Mouse (Mus musculus) forebrain, embryonic 16.5 days (tissue): Measurements from ENCODE around the gene Ttf1. TPM values are rescaled to one million over a fixed set of nuclear protein-coding genes. Genes with fewer than 3 reads are reported as not detected.
"Not testable (repeated sequence)": the region's sequence is repeated elsewhere in the genome, so short reads cannot be mapped to it uniquely, and the experiment has no call there.

Experiments used
- ATAC-seq: fragments of 200-750 bp; cut with Nextera tagmentation; 2 replicates; pipeline ENCODE4 v1.8.0; 2017; ENCODE audit warnings: mild to moderate bottlenecking, moderate library complexity
- H3K27ac ChIP-seq: fragments of 300-500 bp; sonication (generic); 2 replicates; pipeline ENCODE4 v1.5.1; 2014; ENCODE audit warnings: low read length, control low read depth
- H3K27me3 ChIP-seq: fragments of 300-500 bp; sonication (generic); replicated peaks from 2 replicates; pipeline ENCODE4 v1.6.1; 2014; ENCODE audit warnings: low read length; ENCODE audit not compliant: control insufficient read depth, insufficient read depth
- H3K36me3 ChIP-seq: fragments of 300-500 bp; sonication (generic); 2 replicates; pipeline ENCODE4 v1.6.1; 2014; ENCODE audit not compliant: control insufficient read depth, insufficient read depth
- H3K4me1 ChIP-seq: fragments of 300-500 bp; sonication (generic); replicated peaks from 2 replicates; pipeline ENCODE4 v1.6.1; 2014; ENCODE audit warnings: low read length; ENCODE audit not compliant: control insufficient read depth, insufficient read depth
- H3K4me2 ChIP-seq: fragments of 300-500 bp; sonication (generic); 2 replicates; pipeline ENCODE4 v1.6.1; 2014; ENCODE audit warnings: mild to moderate bottlenecking, low read length, control low read depth
- H3K4me3 ChIP-seq: fragments of 300-500 bp; sonication (generic); replicated peaks from 2 replicates; pipeline ENCODE4 v1.5.1; 2014; ENCODE audit warnings: mild to moderate bottlenecking, low read length, control low read depth
- H3K9ac ChIP-seq: fragments of 300-500 bp; sonication (generic); replicated peaks from 2 replicates; pipeline ENCODE4 v1.6.1; 2014; ENCODE audit warnings: low read depth, low read length, control low read depth
- H3K9me3 ChIP-seq: fragments of 300-500 bp; sonication (generic); 2 replicates; pipeline ENCODE4 v1.6.1; 2016; ENCODE audit warnings: low read length; ENCODE audit not compliant: control insufficient read depth
- WGBS: fragments of 180-500 bp; shearing (Covaris S2); extraction: QIAGEN DNeasy Blood & Tissue Kit; methylation state at CpG from one replicate; pipeline ENCODE4 v1.1.7; 2014; 5-methylcytosine and 5-hydroxymethylcytosine counted together
- polyA plus RNA-seq: library from polyadenylated mRNA; unstranded; fragments of >200 nt; fragmentation: Nextera tagmentation; extraction: Ambion mirVana; gene quantifications from 2 replicates; pipeline ENCODE4 v1.2.1, GENCODE M21; 2015

Gene Ttf1
- polyA plus RNA-seq, 1 experiment from 2014 or later = 9.8 TPM

- 88% methylated on average over 9 of the region's 10 CpGs for WGBS
- not testable (repeated sequence) for H3K36me3 ChIP-seq, H3K9ac ChIP-seq, ATAC-seq, H3K27me3 ChIP-seq, H3K4me3 ChIP-seq, H3K9me3 ChIP-seq, H3K4me2 ChIP-seq, H3K27ac ChIP-seq, H3K4me1 ChIP-seq
These were observed 42.6 kb downstream of the Ttf1 start for GRCm38 (mm10) chr2:29102416-29103377.

GRCm38 (mm10) chr2:29120969-29121368 lies 60.9 kb downstream of the Ttf1 start:
- Histone ChIP-seq H3K9me3 (no peaks in the 10 kb centered on the region), H3K27me3 (no peaks in the 10 kb centered on the region), H3K9ac (no peak overlapping the region), H3K27ac (no peak overlapping the region), H3K36me3 (no peaks in the 10 kb centered on the region), H3K4me3 (no peak overlapping the region), H3K4me1 (peaks cover 3% of the 10 kb centered on the region), H3K4me2 (no peak overlapping the region)
- ATAC-seq = no peak

- no peaks in the 10 kb centered on the region for H3K36me3 ChIP-seq
- H3K27me3 ChIP-seq = no peaks in the 10 kb centered on the region
- no peaks in the 10 kb centered on the region for H3K9me3 ChIP-seq
- no peak overlapping the region for H3K4me3 ChIP-seq
- no peak overlapping the region for H3K27ac ChIP-seq
- no peak for ATAC-seq
- WGBS = 85% methylated on average over 3 of the region's 3 CpGs
- H3K4me1 ChIP-seq = peaks cover 9% of the 10 kb centered on the region
- H3K9ac ChIP-seq = no peak overlapping the region
- H3K4me2 ChIP-seq = no peak overlapping the region
These were observed 62.4 kb downstream of the Ttf1 start for GRCm38 (mm10) chr2:29122446-29122845.

GRCm38 (mm10) chr2:29123907-29124569 lies 64.0 kb downstream of the Ttf1 start, which contains the start of gene Setx:
Setx (plus strand) TSS chr2:29124181.
- Histone ChIP-seq H3K4me3 (peak within 1 kb of the TSS; percentile 75), H3K4me2 (peak within 1 kb of the TSS; percentile 53), H3K9ac (peak within 1 kb of the TSS; percentile 81), H3K36me3 (peaks cover 2% of the 10 kb centered on the region; the same call in 1 of the 2 replicates), H3K27ac (peak within 1 kb of the TSS; percentile 91), H3K4me1 (peaks cover 9% of the 10 kb centered on the region), H3K9me3 (no peaks in the 10 kb centered on the region), H3K27me3 (no peaks in the 10 kb centered on the region)
- 68% methylated on average over 14 of the region's 14 CpGs for WGBS
- no peak for ATAC-seq

GRCm38 (mm10) chr2:29124571-29124935 lies 64.5 kb downstream of the Ttf1 start:
- Histone ChIP-seq H3K4me3 (peak overlapping the region; percentile 75), H3K27ac (peak overlapping the region; percentile 91), H3K27me3 (no peaks in the 10 kb centered on the region), H3K4me2 (peak overlapping the region; percentile 53), H3K9me3 (no peaks in the 10 kb centered on the region), H3K4me1 (peaks cover 9% of the 10 kb centered on the region), H3K36me3 (peaks cover 7% of the 10 kb centered on the region), H3K9ac (peak overlapping the region; percentile 81)
- 1% methylated on average over 22 of the region's 24 CpGs for WGBS
- ATAC-seq = no peak

GRCm38 (mm10) chr2:29124936-29125701 lies 65.1 kb downstream of the Ttf1 start:
- H3K27me3 ChIP-seq = no peaks in the 10 kb centered on the region
- H3K9ac ChIP-seq = peak overlapping the region; percentile 81
- peak; percentile 98 for ATAC-seq
- H3K4me3 ChIP-seq = peak overlapping the region; percentile 75
- peaks cover 9% of the 10 kb centered on the region for H3K4me1 ChIP-seq
- H3K4me2 ChIP-seq = peak overlapping the region; percentile 53
- H3K27ac ChIP-seq = peak overlapping the region; percentile 91
- no peaks in the 10 kb centered on the region for H3K9me3 ChIP-seq
- H3K36me3 ChIP-seq = peaks cover 13% of the 10 kb centered on the region
- WGBS = under 1% methylated on average over 77 of the region's 81 CpGs

GRCm38 (mm10) chr2:29130118-29130899 lies 70.2 kb downstream of the Ttf1 start:
- WGBS = 96% methylated on average over 7 of the region's 7 CpGs
- no peak overlapping the region for H3K27ac ChIP-seq

GRCm38 (mm10) chr2:29135161-29135560 lies 75.1 kb downstream of the Ttf1 start:
- no peak overlapping the region for H3K27ac ChIP-seq
- H3K4me1 ChIP-seq = no peaks in the 10 kb centered on the region
- no peak overlapping the region for H3K4me2 ChIP-seq
- no peak overlapping the region for H3K4me3 ChIP-seq
- H3K9ac ChIP-seq = no peak overlapping the region
- no peaks in the 10 kb centered on the region for H3K9me3 ChIP-seq
- H3K36me3 ChIP-seq = peaks cover 22% of the 10 kb centered on the region
- no peak for ATAC-seq
- no peaks in the 10 kb centered on the region for H3K27me3 ChIP-seq

More at GRCm38 (mm10) chr2:29130118-29130899, 70.2 kb downstream of the Ttf1 start:
- peaks cover 26% of the 10 kb centered on the region for H3K36me3 ChIP-seq
- H3K4me1 ChIP-seq = peaks cover 7% of the 10 kb centered on the region
- no peak overlapping the region for H3K9ac ChIP-seq
- no peak overlapping the region for H3K4me3 ChIP-seq
- H3K9me3 ChIP-seq = no peaks in the 10 kb centered on the region
- H3K27me3 ChIP-seq = no peaks in the 10 kb centered on the region
- H3K4me2 ChIP-seq = no peak overlapping the region
- ATAC-seq = no peak
